Mouse (Mus musculus) megakaryocyte, adult 5-6 weeks (primary cell): ENCODE measurements around the gene Cd80. TPM values are rescaled to one million over a fixed set of nuclear protein-coding genes. Genes with fewer than 3 reads are reported as not detected.

Experiments
- ATAC-seq: 2 replicates; pipeline ENCODE4 v1.8.0; 2016; ENCODE audit warnings: mild to moderate bottlenecking, inconsistent platforms; ENCODE audit not compliant: poor library complexity, severe bottlenecking
- total RNA-seq, 2 experiments: library from RNA; stranded (forward) in 1 of 2; stranded (reverse) in 1 of 2; fragments of 153-499, 151-499 nt in 1 of 2; fragments of 221-1000, 200-1000 nt in 1 of 2; gene quantifications; 2 replicates each; pipeline versions ENCODE4 v1.2.3 to v1.2.4; 2015 to 2017

Gene Cd80
- total RNA-seq, 2 experiments from 2014 or later = 3.0 to 10.4 TPM

DNA sequence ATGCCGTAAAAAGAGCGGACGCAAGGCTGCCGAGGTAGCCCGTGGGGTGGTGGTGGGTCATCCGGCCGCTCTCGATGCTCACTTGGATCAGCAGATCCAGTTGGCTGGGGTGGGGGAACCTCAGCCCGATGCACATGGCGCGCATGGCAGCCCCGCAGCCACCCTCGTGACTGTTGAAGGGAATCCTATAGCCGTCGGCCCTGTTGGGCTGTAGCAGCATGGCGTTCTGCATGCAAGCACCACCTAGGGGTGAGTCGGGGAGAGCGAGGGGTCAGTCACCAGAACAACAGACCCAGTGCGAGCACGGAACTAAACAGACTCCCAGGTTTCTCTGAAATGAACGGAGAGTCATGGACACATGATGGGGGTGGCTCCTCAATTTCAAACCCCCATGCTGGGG is 8.0 kb upstream of the Cd80 start:
- no peak for ATAC-seq

DNA sequence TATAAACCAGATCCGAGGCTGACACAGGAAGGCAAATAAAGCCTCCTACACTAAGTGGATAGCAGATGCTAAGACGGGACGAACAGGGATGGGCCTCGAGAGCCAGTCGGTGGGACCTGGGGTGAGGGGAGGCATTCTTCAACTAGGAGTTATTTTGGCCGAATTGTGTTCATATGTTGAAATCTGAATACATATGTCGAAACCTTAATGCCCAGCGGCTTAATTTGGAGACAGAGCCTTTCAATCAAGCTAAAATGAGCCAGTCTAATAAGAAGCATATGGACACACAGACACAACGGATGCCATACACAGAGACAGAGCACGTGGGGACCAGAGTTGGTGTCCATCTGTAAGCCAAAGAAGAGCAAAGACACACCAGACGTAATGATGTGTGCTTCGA is 6.9 kb upstream of the Cd80 start:
- ATAC-seq = no peak

DNA sequence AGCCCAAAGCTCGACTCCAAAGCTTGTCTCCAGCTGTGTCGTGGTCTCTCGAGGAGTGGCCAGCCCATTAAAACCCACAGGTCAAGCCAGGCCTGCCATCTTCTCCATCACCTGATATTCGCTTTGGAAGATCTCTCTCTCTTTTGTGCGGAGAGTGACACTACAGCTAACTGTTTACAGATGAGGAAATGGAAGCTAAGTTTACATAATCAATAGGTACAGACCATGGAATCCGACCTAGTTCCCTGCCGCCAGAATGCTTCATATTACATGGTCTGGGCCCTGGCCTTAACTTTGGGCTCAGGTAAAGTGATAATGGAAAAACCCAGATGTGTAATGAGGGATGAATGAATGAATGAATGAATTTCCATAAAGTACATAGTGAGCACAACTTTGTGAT is 4.7 kb upstream of the Cd80 start:
- ATAC-seq = no peak

DNA sequence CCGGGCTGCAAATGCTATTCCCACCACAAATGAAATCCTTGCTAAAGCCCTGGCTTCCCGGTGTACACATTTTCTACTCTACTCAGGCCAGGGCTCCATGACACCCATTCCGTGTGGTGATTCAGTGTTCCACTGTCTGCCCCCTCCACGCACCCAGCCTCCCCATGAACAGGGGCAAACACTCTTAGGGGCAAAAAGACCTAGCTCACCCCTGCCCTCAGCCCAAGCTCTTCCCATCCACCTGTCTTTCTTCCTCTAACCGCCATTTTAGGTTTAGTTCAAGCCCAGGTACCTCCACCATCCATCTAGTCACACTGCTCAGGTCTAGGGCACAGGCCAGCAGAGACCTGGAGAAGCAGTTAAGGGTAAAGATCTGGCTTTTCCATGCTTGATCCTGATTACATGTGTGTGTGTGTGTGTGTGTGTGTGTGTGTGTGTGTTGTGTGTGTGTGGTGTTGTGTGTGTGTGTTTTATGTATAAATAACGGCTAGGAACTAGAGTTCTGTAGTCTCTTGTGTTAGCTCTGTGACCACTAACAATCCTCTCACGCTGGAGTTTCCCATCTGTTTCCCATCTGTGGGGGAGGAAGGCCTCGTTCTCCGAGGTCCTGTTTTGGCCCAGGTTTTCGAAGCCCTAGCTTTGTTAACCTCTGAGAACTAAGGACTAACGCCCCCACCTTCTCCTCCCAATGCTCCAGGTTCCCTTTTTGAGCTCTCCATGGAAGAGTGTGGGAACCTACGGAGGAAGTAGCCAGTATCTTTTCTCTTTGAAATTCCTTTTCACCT is 3.7 kb upstream of the Cd80 start:
- no peak for ATAC-seq

DNA sequence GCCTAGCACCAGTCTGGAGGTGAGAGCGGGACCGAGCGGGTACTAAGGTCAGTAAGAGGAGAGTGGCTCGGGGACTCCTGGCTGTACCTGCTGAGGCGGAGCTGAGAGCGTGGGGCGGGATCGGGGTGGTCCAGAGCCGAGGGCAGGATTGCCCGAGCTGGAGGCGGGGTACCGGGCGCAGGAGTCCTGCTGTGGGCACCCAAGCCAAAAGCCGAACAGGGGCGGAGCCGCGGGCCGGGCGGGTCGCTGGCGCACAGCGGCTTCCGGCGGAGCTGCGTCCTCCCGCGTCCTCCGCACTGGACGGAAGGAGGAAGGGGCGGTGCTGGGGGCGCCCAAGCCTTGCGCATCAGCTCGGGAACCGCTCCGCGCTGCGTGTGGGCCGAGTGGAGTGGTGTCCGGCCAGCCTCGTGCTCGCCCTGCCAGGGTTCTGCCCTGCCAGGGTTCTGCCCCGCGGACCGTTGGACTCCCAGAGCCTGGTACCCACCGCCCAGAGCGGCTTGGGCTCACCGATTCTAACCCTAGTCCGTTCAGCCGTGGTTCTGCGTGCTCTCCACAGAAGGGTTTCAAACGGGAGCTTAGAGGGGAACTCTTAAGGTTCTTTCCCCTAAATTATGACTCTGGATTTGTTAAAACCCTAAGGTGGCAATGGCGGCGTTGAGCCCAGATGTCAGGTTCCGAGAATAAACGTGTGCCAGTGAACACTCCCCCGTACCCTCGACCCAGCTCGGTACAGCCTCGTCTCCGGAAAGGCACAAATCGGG is 2.7 kb upstream of the Cd80 start, which contains the start of gene Adprh:
Adprh (minus strand) TSS at position 262 of the 761 bp plus-strand sequence.
- peak; percentile 88 for ATAC-seq

DNA sequence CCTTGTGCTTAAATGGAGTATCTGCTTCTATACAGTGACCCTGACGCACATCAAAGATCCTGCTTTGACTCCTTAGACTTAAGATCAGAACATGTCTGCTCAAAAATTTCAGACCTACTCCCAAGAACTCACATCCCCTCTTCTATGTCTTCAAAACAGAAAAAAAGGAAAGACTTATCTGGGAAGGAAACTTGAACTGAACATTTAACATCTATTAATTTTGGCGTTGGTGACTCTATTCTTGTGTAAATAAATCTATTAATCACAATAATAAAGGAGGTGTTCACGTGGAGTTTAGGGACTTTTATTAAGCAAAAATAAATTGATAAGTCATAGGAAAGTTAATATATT is 2.2 kb upstream of the Cd80 start:
- no peak for ATAC-seq

DNA sequence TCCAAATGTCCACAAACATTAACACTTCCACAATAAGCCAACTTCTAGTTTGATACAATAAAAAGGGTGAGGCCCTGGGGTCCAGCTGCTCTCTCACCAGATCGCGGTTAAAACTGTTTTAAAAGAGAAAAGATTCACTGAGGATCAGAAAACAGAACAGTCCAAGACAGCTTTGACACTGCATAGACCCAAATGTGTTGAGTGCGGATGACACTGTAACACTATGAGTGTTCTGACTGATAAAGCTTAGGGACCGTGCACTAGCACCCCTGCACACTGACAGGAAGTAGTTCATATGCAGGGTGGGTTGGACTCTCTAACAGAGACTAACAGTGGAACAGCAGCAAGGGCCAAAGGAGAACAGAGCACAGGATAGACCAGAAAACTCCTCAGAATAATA is 1.4 kb upstream of the Cd80 start:
- ATAC-seq = no peak

DNA sequence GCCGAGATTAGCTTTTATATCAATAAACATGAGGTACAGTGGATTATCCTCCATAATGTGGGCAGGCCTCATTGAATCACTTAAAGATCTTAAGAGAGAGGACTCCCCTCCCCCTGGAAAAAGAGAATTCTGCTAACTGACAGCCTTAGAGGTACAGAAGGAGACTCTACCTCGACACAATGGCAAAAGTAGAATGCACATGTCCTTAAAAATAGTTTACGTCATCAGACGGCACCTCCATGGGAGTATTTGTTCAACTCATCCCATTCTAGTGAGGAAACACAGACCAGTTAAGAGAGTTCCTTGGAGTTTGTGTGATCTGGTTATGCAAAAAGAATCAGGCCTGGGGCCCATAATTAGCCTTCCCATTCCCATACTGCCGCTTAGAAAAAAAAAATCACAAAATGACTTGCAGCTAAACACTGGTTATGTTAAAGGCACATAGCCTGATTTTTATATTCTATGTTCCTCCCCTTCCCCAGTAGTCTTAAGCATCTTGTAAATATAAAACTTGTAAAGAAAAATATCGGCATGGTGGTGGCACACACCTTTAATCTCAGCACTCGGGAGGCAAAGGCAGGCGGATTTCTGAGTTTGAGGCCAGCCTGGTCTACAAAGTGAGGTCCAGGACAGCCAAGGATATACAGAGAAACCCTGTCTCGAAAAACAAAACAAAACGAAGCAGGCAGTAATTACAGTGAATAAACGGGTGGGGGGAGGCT is 667 bp upstream of the Cd80 start:
- no peak for ATAC-seq

DNA sequence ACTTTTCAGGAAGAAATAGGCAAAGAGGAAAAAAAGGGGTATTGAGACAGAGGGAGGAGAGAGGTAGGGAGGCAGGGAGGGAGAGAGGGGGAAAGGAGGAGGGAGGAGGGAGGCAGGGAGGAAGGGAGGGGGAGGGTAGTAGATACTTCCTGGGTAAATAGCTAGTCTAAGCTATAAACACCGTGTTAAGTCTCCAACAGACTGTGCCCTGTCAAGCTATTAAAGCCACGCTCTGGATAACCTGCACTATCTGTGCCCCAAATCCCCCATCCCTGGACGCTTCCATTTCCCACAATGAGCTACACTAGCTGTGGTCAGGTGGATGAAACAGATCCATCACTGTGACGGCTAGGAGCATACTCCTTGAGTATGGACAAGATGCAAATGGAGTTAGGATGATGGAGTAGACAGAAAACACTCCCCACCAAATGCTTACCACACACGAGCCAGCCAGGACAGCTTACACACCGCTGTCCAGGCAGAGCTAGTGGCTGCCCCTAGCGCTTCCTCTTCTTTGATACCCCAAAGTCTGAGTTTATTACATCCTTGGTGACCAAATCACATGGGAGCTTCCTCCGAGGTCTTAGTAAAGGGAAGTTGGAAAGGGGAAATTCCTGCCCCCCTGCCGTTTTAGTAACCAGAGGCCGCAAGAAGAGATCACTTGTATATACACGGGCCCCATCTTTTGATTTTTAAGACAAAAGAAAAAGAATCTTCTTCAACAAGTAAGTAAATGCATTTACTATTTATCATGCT is 1.6 kb downstream of the Cd80 start:
- ATAC-seq = peak; percentile 71

DNA sequence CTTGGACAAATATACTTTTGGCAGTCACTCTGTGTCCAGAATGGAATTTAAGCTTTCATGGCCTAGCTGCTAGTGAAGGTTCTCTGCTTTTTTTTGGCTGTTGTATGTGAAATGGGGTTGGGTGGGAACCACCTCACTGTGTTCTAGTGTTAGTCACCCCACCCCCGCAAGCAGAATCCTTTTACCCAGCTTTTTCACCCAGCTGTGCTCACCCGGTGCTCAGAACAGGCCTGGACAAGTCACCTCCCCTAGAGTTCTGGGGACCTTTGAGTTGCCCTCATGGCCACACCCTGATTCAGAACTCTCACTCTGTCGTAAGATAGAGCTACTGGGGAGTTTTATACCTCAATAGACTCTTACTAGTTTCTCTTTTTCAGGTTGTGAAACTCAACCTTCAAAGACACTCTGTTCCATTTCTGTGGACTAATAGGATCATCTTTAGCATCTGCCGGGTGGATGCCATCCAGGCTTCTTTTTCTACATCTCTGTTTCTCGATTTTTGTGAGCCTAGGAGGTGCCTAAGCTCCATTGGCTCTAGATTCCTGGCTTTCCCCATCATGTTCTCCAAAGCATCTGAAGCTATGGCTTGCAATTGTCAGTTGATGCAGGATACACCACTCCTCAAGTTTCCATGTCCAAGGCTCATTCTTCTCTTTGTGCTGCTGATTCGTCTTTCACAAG is 3.4 kb downstream of the Cd80 start:
- peak; percentile 70 for ATAC-seq

DNA sequence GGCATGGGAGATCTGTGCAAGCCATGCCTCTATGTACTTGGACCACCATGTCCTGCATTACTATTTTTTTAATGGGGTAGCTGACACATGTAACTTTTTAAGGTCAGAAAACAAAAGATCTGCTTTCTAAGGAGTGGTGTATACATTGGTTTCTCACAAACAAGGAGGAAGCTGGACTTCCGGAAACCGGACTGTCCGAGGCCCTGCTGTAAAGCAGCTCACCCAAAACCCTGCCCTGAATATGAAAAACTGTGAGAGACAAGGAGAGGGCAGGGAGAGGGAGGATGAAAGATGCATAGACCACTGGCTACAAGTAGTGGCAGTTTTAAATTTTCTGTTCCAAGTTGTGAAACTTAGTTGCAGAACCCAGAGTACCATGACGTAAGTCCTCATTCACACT is 4.6 kb downstream of the Cd80 start:
- no peak for ATAC-seq

DNA sequence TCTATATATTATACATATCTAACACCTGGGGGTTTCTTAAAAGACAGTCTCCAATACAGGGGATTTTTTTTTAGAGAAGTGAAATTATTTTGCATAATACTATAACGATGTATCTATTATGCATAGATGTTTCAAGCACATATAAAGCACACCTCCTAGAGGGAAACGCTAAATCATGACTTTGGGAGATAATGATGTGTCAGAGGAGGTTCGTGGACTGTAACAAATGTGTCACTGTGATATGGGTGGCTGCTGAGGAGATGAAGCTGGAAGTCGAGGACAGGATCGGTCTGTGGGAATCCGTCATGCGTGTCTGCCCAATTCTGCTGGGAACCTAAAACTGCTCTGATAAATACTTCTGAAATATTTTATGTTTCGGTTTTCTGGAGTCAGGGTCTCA is 6.4 kb downstream of the Cd80 start:
- ATAC-seq = no peak

DNA sequence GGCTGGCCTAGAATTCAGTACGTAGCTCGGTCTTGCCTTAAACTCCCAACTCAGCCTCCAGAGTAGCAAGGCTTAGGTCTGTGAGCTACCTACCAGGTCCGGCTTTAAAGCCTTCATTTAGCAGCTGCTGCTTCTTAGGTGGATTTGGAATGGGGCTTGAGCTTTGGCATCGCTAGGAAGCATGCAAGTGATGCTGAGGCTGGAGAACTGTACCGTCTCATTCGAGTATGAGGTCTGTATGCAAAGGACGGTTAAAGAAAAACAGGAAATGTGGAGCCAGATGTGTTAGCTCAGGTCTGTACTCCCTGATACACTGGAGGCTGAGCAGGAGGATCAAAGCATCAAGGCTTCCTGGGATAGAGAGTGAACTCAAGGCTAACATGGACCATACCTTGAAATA is 6.8 kb downstream of the Cd80 start:
- ATAC-seq = no peak

DNA sequence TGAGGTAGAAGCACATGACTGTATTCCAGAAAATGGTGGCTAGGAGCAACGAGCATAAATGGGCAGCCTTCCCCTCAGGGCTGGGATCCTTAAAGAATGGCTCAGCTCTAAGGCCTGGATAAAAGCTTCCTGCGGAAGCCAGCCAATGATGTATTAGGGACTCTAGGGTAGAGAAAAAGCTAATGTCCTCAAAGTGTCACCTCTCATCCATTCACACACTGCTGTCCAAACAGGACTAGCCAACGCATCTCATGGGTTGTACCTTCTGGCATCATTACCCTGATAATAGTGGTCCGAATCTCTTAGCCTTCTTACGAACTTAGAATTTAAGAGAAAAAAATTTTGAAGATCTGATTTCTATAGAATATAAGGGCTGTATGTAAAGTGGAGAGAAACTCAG is 7.9 kb downstream of the Cd80 start:
- ATAC-seq = no peak

DNA sequence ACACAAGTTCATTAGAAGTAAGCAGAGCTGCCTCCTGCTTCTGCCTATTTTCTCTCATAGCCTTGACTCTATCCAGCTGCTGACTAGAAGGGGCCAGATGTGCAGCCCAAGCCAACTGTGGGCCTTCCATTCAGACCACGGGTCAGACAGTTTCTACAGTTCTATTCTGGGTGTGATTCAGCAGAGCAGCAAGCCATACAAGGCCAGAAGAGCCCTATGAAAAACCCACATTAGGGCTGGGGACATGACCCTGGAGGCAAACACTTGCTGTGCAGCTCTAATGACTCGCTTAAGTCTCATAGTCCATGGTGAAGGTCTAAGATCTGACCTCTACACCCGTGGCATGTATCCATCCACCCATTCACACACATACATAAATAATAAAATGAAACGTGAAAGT is 10.7 kb downstream of the Cd80 start:
- ATAC-seq = no peak

DNA sequence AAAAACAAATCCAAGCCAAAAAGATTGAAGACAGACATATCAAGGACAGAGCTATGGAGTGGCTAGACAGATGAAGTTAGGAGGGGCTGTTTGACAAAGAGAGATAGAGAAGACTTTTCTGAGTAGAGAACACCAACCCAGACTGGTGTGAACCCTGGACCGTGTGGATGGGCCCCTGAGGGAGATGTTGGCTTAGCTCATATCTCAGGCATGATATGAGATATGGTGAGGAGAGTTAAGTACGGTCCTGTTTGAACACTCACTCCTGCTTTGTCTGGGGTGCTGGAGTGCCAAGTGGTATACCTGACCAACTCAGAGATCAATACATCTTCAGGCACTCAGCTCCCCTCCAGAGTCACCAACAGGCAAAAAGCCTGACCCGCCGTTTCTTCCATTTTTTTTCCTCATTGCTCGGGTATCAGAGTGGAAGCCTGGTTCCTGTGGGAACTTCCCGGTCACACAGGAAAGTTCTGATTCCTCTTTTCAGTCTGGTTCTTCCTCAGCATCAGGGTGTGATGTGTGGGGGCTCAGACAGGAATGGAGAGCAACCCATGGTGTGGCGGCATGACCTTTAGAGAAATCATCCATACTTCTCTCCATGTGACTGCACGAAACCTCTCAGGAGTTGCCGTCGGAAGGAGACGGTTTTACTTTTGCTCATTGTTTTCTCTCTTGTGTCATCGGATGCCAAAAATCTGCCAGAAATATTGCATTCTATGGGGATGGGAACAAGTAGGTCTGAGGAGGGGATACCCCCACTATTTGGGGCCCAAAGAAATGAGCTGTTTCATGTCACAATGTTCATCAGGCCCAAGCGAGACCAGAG is 11.9 kb downstream of the Cd80 start:
- no peak for ATAC-seq

DNA sequence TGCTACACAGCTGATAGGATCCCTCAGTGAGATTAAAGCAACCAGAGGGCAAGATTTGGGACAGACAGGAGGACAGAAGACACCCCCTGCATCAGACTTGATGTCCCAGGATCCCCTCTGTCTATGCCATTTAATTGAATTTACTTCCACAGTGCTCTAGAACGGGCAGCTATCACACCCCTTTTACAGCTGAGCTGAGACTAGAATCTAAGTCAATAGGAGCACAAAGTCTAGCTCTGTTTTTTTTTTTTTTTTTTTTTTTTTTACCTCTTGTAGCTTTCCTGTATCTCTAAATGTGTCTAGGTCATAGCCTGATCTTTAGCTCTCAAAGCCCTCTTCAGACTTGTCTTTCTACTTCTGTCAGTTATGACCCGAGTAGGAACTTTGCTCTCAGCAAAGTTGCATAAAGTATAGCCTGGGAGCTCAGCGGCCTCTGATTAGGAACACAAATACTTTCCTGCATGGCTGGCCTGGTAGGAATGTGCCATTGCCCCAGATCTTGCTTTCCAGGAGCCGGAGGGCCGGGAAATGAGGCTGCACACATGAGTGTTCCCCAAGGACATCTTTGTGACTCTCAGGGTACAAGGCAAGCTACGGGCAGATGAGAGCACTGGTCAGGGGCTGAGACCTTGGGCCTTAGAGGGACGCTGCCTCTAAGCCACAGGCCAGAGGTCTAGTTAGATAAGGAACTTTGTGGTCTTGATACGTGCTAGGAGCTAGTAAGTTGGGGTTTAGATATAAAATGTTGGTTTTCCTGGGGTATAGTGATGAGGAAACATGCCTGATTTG is 12.8 kb downstream of the Cd80 start:
- no peak for ATAC-seq

DNA sequence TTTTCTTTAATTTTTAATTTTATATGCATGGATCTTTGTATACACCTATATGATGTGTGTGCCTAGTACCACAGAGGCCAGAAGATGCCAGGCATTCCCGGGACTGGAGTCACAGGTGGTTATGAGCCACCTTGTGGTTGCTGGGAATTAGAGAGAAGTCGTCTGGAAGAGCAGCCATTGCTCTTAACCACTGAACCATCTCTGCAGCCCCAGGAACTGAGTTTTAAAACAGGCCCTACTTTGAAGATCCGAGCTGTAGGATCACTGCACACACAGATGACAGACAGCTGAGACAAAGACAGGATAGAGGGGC is 13.3 kb downstream of the Cd80 start:
- no peak for ATAC-seq

DNA sequence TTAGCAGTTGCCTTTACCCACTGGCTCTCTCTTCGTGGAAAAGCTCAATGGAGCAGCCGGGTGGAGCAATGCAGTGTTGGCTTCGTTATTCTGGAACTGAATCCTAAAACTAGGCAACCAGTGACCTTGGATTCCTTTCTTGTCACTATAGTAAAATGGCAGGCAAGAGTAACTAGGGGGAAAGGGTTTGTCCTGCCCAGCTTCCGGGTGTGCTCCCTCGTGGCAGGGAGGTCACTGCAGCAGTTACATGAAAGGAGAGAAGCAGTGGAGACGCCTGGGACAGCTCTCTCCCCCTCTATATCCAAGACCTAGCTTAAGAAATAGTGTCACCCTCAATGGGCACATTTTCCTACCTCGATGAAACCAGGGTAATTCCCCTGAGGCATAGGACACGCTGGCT is 14.1 kb downstream of the Cd80 start:
- ATAC-seq = no peak
